Mouse (Mus musculus) limb, embryonic 14.5 days (tissue): ENCODE results near the gene Prkag2. TPM values are rescaled to one million over a fixed set of nuclear protein-coding genes. Genes with fewer than 3 reads are reported as not detected.

Experiments used
- ATAC-seq: fragments of 200-750 bp; cut with Nextera tagmentation; 2 replicates; pipeline ENCODE4 v1.8.0; 2017; ENCODE audit warnings: low read depth, moderate number of reproducible peaks, moderate TSS enrichment; ENCODE audit not compliant: low FRiP score
- DNase-seq: peaks from one replicate; pipeline ENCODE4 v3.0.0-alpha.2; 2015; ENCODE audit warnings: low spot score
- H3K27ac ChIP-seq: fragments of 300-500 bp; sonication (generic); replicated peaks from 2 replicates; pipeline ENCODE4 v1.5.1; 2014; ENCODE audit warnings: low read depth, mild to moderate bottlenecking, low read length, moderate library complexity, mixed read lengths
- H3K27me3 ChIP-seq: fragments of 300-500 bp; sonication (generic); 2 replicates; pipeline ENCODE4 v1.6.1; 2014; ENCODE audit warnings: low read length, mixed read lengths; ENCODE audit not compliant: control insufficient read depth, insufficient read depth
- H3K36me3 ChIP-seq: fragments of 300-500 bp; sonication (generic); 2 replicates; pipeline ENCODE4 v1.6.1; 2014; ENCODE audit warnings: mild to moderate bottlenecking, low read length, moderate library complexity, mixed read lengths; ENCODE audit not compliant: control insufficient read depth, insufficient read depth
- H3K4me1 ChIP-seq: fragments of 300-500 bp; sonication (generic); 2 replicates; pipeline ENCODE4 v1.6.1; 2014; ENCODE audit warnings: antibody characterized with exemption, low read length, mixed read lengths; ENCODE audit not compliant: control insufficient read depth, insufficient read depth
- H3K4me2 ChIP-seq: fragments of 300-500 bp; sonication (generic); replicated peaks from 2 replicates; pipeline ENCODE4 v1.6.1; 2014; ENCODE audit warnings: low read depth, mild to moderate bottlenecking, low read length, moderate library complexity; ENCODE audit not compliant: severe bottlenecking
- H3K4me3 ChIP-seq: fragments of 300-500 bp; sonication (generic); replicated peaks from 2 replicates; pipeline ENCODE4 v1.5.1; 2014; ENCODE audit warnings: low read length
- H3K9ac ChIP-seq: fragments of 300-500 bp; sonication (generic); 2 replicates; pipeline ENCODE4 v1.6.1; 2014; ENCODE audit warnings: mild to moderate bottlenecking, low read depth, low read length, moderate library complexity; ENCODE audit not compliant: severe bottlenecking
- H3K9me3 ChIP-seq: fragments of 300-500 bp; sonication (generic); 2 replicates; pipeline ENCODE4 v1.6.1; 2016; ENCODE audit warnings: low read length; ENCODE audit not compliant: control insufficient read depth
- POLR2A ChIP-seq: fragments of 200-500 bp; IDR thresholded peaks from 2 replicates; pipeline ENCODE4 v1.8.0; 2012; ENCODE audit warnings: inconsistent platforms, mild to moderate bottlenecking, moderate library complexity, borderline replicate concordance; ENCODE audit not compliant: insufficient read depth, insufficient read length; ENCODE audit errors: extremely low read depth
- WGBS: fragments of 180-500 bp; shearing (Covaris S2); extraction: QIAGEN DNeasy Blood & Tissue Kit; methylation state at CpG from one replicate; pipeline ENCODE4 v1.1.7; 2014; 5-methylcytosine and 5-hydroxymethylcytosine counted together
- polyA plus RNA-seq, 2 experiments: library from polyadenylated mRNA; depleted of rRNA in 1 of 2; stranded (reverse) in 1 of 2; unstranded in 1 of 2; fragments of >200 nt; fragmentation: Nextera tagmentation in 1 of 2; extraction: Ambion mirVana in 1 of 2; gene quantifications; 2 replicates each; pipeline versions ENCODE4 v1.2.1 to v1.2.3; 2012 to 2014

Prkag2 gene
- polyA plus RNA-seq, 2 experiments = 21.3 to 32.6 TPM

DNA sequence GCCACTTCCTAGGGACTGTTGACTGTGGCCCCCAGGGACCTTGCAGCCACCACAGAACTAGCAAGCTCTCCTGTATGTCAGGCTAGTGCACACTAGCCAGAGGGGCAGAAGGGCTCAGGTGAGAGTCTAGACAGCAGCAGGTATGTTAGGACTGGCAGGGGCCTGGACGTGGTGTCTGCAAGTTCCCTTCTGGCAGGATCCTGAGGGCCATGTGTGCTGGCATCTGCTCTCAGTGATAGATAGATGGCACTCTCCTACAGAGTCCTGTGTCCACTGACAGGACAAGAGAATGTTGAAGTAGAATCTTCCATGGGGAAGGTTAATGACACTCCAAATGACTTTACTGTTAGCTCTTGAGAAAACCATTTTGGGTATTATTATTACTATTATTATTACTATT lies 52.8 kb downstream of the Prkag2 start:
- 79% methylated on average over 1 of the region's 1 CpGs for WGBS
- DNase-seq (no peak), ATAC-seq (no peak)
- Histone ChIP-seq H3K4me3 (no peak overlapping the region), H3K4me2 (no peak overlapping the region), H3K9ac (no peak overlapping the region), H3K27me3 (no peaks in the 10 kb centered on the region), H3K4me1 (no peaks in the 10 kb centered on the region), H3K9me3 (no peaks in the 10 kb centered on the region), H3K36me3 (no peaks in the 10 kb centered on the region), H3K27ac (no peak overlapping the region)
- no peak for TF ChIP-seq POLR2A

DNA sequence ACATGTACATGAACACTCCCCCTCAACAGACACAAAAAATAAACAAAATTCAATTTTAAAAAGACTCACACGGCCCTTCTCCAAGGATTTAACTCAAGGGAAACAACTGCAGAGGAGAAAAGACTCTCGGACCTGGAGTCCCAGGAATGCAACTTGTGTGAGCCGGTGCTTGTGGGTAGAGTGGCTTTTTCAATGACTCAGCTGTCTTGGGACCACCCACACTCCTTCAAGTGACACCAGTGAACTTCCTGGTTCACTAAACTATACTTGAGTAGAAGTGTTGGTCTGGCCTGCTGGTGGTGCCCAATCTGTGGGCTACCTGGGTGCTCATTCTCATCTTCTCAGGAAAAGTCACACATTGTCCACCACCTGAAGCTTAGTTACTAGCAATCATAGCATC lies 53.7 kb downstream of the Prkag2 start:
- H3K9me3 ChIP-seq = no peaks in the 10 kb centered on the region
- H3K9ac ChIP-seq = no peak overlapping the region
- H3K4me2 ChIP-seq = no peak overlapping the region
- H3K27me3 ChIP-seq = no peaks in the 10 kb centered on the region
- DNase-seq (no peak), ATAC-seq (no peak)
- H3K27ac ChIP-seq = no peak overlapping the region
- H3K4me3 ChIP-seq = no peak overlapping the region
- no peak for TF ChIP-seq POLR2A
- WGBS = 75% methylated on average over 3 of the region's 3 CpGs
- no peaks in the 10 kb centered on the region for H3K36me3 ChIP-seq
- no peaks in the 10 kb centered on the region for H3K4me1 ChIP-seq

DNA sequence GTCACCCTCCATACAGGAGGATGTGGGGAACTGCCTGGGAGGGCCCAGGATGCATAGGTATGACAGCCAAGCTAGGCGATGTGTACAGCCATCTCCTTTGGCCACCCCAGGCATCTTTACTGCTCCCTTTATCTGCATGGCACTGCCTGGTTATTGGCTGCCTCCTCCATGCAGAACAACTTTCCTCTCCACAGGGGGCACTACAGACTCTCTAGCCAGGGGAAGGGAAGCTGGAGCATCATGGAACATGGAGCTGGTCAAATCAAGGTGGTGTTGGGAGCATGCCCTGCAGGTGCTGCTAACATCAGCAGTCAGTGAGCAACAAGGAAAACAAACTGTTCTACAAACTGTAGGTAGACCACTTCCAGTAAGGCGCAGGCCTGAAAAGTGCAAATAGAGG lies 56.4 kb downstream of the Prkag2 start:
- H3K4me3 ChIP-seq = no peak overlapping the region
- no peaks in the 10 kb centered on the region for H3K9me3 ChIP-seq
- no peaks in the 10 kb centered on the region for H3K36me3 ChIP-seq
- no peak overlapping the region for H3K4me2 ChIP-seq
- H3K9ac ChIP-seq = no peak overlapping the region
- no peak for TF ChIP-seq POLR2A
- H3K27ac ChIP-seq = no peak overlapping the region
- H3K4me1 ChIP-seq = no peaks in the 10 kb centered on the region
- DNase-seq (no peak), ATAC-seq (no peak)
- WGBS = 88% methylated on average over 2 of the region's 2 CpGs
- H3K27me3 ChIP-seq = no peaks in the 10 kb centered on the region

DNA sequence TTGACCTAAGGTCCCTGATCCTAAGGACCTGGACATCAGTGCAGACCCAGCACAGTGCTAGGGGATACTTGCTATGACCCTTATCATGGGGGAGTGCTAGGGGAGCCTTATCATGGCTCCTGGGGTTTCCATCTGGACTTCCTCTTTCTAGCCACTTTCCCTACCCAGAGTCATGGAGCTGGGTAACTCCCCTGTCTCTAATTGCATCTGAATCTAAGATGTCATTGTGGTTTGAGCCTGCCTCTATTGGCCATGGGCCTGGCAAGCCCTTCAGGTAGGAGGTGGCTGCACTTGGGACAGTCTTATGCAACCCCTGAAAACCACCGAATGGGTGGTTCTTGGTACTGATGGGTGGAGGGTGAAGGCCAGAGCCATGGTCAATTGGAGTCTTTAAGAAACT lies 58.5 kb downstream of the Prkag2 start:
- H3K4me1 ChIP-seq = no peaks in the 10 kb centered on the region
- no peaks in the 10 kb centered on the region for H3K27me3 ChIP-seq
- no peaks in the 10 kb centered on the region for H3K9me3 ChIP-seq
- H3K9ac ChIP-seq = no peak overlapping the region
- no peak overlapping the region for H3K4me2 ChIP-seq
- no peak overlapping the region for H3K27ac ChIP-seq
- no peaks in the 10 kb centered on the region for H3K36me3 ChIP-seq
- no peak for DNase-seq
- no peak for ATAC-seq
- WGBS = 85% methylated on average over 1 of the region's 1 CpGs
- no peak overlapping the region for H3K4me3 ChIP-seq
- TF ChIP-seq POLR2A = no peak

DNA sequence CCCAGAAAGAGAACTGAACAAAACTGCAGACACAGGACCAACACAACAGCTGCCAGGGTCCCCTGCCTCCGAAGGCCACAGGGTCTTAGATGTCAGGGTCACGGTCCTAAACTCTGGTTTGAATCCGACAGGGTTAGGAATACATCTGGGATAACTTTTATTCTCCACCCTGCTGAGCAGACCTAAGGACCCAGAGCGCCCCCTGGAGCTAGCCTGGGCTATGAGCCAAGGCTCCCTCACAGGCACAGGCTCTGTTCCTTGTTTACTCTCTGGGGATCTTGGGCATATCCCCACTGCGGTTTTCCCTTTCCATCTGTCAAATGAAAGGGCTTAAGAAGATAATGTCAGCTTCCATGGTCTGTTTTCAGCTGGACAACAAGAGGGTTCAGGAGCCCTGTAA lies 59.1 kb downstream of the Prkag2 start:
- no peaks in the 10 kb centered on the region for H3K36me3 ChIP-seq
- H3K9me3 ChIP-seq = no peaks in the 10 kb centered on the region
- no peak overlapping the region for H3K27ac ChIP-seq
- no peaks in the 10 kb centered on the region for H3K4me1 ChIP-seq
- no peaks in the 10 kb centered on the region for H3K27me3 ChIP-seq
- ATAC-seq = no peak
- TF ChIP-seq POLR2A = no peak
- no peak for DNase-seq
- H3K9ac ChIP-seq = no peak overlapping the region
- H3K4me2 ChIP-seq = no peak overlapping the region
- H3K4me3 ChIP-seq = no peak overlapping the region
- WGBS = 47% methylated on average over 5 of the region's 5 CpGs

DNA sequence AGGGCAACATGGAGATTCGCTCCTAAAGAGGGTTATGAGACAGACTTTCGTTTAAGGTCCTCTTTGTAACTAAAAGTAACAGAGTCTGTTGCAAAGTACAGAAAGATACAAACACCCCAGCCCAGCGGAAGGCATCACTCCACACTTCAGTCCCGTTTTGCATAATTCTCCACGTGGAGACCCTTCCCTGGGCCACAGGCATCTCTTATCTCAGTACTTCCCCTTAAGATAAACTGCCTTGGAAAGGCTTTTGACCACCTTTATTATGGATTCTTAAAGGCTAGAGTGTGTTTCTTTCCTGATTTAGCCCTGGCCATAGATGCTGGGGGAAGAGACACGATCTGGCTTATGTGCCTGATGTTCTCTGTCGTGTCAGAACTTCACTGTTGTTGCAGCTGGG lies 59.5 kb downstream of the Prkag2 start:
- no peaks in the 10 kb centered on the region for H3K27me3 ChIP-seq
- ATAC-seq (no peak), DNase-seq (no peak)
- 72% methylated on average over 7 of the region's 7 CpGs for WGBS
- no peak for TF ChIP-seq POLR2A
- no peak overlapping the region for H3K4me2 ChIP-seq
- no peaks in the 10 kb centered on the region for H3K4me1 ChIP-seq
- no peaks in the 10 kb centered on the region for H3K36me3 ChIP-seq
- no peak overlapping the region for H3K9ac ChIP-seq
- H3K4me3 ChIP-seq = no peak overlapping the region
- no peaks in the 10 kb centered on the region for H3K9me3 ChIP-seq
- H3K27ac ChIP-seq = no peak overlapping the region
